Mouse (Mus musculus) thymus, postnatal 14 days (tissue): ENCODE measurements around the gene Il13ra2.
"Not testable (repeated sequence)": the region's sequence is repeated elsewhere in the genome, so short reads cannot be mapped to it uniquely, and the experiment has no call there.

Experiments
- DNase-seq: peaks from one replicate; pipeline ENCODE4 v3.0.0; 2021

Il13ra2 gene

DNA sequence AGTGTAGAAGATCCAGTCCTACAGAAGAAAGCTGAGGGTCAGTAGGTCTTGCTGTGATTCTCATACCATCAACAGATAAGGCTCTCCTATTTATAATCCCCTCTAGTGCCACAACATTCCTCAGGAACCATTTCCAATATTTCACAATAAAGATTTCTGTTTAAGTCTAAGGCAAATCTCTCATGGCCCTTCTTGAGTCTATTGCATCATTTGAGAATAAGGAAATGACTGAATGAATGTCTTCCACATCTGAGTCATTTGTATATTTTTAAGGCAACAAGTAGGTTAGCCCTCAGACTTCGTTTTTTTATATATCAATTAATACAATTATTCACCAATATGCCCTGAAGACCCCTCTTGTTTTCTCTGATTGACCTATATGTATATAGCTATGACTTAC is at the start of gene Il13ra2:
TSS of gene Il13ra2 (minus strand) at position 64 of the 400 bp plus-strand sequence.
- DNase-seq, result no peak

DNA sequence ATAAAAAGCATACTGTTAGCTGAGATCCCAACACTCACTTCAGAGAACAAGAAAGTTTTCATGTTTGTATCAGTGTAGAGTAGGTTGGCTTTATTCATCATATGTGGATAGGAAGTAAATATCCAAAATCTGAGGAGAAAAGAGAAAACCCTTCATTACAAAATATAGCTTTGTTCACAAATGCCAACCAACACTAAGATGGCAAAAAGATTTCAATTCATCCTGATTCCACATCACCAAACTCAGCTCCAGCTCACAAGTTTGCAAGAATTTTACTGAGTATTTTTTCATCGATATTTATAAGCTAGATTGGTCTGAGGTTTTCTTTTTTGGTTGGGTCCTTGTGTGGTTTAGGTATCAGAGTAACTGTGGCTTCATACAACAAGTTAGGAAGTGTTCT is 24.6 kb upstream of the Il13ra2 start, which contains the start of gene Vmn1r239-ps:
TSS of gene Vmn1r239-ps (minus strand) at position 101 of the 400 bp plus-strand sequence.
- not testable (repeated sequence) for DNase-seq

- no peak for DNase-seq
These were observed 14.4 kb upstream of the Il13ra2 start for GRCm38 (mm10) chrX:147443386-147443785.

DNA sequence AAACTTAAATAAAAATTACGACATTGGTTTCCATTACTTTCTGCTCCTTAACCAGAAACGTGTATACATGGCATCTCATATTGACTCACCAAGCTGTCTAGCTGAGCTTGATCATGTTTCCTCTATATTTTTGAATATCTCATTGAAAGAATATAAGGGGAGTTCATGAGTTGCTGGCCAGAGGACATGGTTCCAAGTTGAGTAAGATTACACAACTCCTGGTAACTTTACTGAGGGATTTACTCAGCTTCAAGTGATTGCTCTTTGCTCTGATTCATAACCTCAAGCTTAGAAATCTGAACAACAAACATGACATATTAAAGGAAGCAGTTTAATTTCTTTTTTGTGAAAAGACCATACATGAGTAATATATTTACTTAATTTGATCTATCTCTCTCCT is 6.4 kb upstream of the Il13ra2 start:
- no peak for DNase-seq

DNA sequence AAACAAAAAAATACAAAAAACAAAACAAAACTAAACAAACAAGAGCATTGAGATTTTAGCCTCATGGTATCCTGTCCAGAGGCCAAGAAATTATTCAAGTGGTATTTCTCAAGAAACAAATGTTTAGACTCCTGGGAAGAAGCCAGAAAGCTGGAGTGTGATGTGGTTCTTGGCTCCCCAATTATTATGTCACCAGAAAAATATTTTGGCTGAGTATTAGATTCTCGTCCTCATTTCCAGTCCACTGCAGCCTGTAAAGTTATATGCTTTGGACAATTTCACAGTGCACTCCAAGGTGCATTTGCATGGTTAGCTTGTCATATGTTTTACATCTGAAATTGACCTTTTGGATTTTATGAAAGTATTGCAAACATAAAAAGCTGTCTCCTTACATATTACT is 761 bp upstream of the Il13ra2 start:
- no peak for DNase-seq

DNA sequence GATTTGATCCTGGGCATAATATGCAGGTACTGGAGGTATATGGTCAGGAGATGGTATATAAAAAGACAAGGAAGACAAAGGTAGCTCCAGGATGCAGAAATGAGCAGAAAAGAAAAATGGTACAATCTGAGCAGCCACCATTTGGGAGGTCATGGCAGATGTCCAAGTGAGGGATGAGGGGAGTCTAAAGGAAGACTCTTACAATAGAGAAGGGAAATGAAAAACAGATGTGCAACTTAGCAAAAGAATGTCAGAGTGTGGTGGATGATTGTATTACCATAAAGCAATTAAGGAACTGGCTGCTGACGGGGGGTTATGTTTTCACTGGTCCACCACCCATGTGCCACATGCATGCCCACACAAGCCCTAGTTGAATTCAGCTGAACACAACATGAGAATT is 35.5 kb downstream of the Il13ra2 start:
- DNase-seq, result no peak

- no peak for DNase-seq
These were observed 79.8 kb downstream of the Il13ra2 start for GRCm38 (mm10) chrX:147349167-147349566.
